Mouse (Mus musculus) midbrain, embryonic 15.5 days (tissue): Measurements from ENCODE around the gene Fam84a. TPM values are rescaled to one million over a fixed set of nuclear protein-coding genes. Genes with fewer than 3 reads are reported as not detected.

Source experiments
- ATAC-seq: fragments of 200-750 bp; cut with Nextera tagmentation; replicated peaks from 2 replicates; pipeline ENCODE4 v1.8.0; 2017; ENCODE audit warnings: moderate TSS enrichment
- H3K27ac ChIP-seq: fragments of 300-500 bp; sonication (generic); 2 replicates; pipeline ENCODE4 v1.5.1; 2015; ENCODE audit warnings: mild to moderate bottlenecking, inconsistent platforms
- H3K27me3 ChIP-seq: fragments of 300-500 bp; sonication (generic); replicated peaks from 2 replicates; pipeline ENCODE4 v1.6.1; 2015; ENCODE audit warnings: inconsistent platforms
- H3K36me3 ChIP-seq: fragments of 300-500 bp; sonication (generic); replicated peaks from 2 replicates; pipeline ENCODE4 v1.6.1; 2015; ENCODE audit warnings: inconsistent platforms
- H3K4me1 ChIP-seq: fragments of 300-500 bp; sonication (generic); 2 replicates; pipeline ENCODE4 v1.6.1; 2015; ENCODE audit warnings: inconsistent platforms
- H3K4me2 ChIP-seq: fragments of 300-500 bp; sonication (generic); 2 replicates; pipeline ENCODE4 v1.6.1; 2015; ENCODE audit warnings: inconsistent platforms, mild to moderate bottlenecking, moderate library complexity
- H3K4me3 ChIP-seq: fragments of 300-500 bp; sonication (generic); 2 replicates; pipeline ENCODE4 v1.5.1; 2015; ENCODE audit warnings: mild to moderate bottlenecking, inconsistent platforms
- H3K9ac ChIP-seq: fragments of 300-500 bp; sonication (generic); 2 replicates; pipeline ENCODE4 v1.6.1; 2015; ENCODE audit warnings: mild to moderate bottlenecking, inconsistent platforms
- H3K9me3 ChIP-seq: fragments of 300-500 bp; sonication (generic); 2 replicates; pipeline ENCODE4 v1.6.1; 2016; ENCODE audit warnings: inconsistent platforms
- polyA plus RNA-seq: library from polyadenylated mRNA; unstranded; fragments of >200 nt; fragmentation: Nextera tagmentation; extraction: Ambion mirVana; gene quantifications from 2 replicates; pipeline ENCODE4 v1.2.1, GENCODE M21; 2015

The Fam84a gene
- polyA plus RNA-seq, 1 experiment from 2014 or later, result 67.5 TPM

GRCm38 (mm10) chr12:14096944-14097343 is 54.9 kb downstream of the Fam84a start:
- Histone ChIP-seq H3K9ac (no peak overlapping the region), H3K4me1 (no peaks in the 10 kb centered on the region), H3K27ac (no peak overlapping the region), H3K4me3 (no peak overlapping the region), H3K4me2 (no peak overlapping the region), H3K36me3 (no peaks in the 10 kb centered on the region), H3K27me3 (no peaks in the 10 kb centered on the region), H3K9me3 (no peaks in the 10 kb centered on the region)
- no peak for ATAC-seq
